ENCODE assay signal across 8 mouse cellular contexts in genomic region chr7:3644672-3645487, GRCm38 (mm10). TPM values are rescaled to one million over a fixed set of nuclear protein-coding genes. Genes with fewer than 3 reads are reported as not detected.
DNase-seq lines count a peak whose midpoint lies in the region; ATAC-seq lines count a peak whose summit lies in the region.

TSS of gene Cnot3 (plus strand) at chr7:3645268.

- peak within 1 kb of the TSS; percentile 99 for H3K9ac ChIP-seq in hindbrain, embryonic 12.5 days

- peaks cover 35% of the 10 kb centered on the region for H3K4me1 ChIP-seq in hindbrain, embryonic 12.5 days

- peak within 1 kb of the TSS; percentile 99 for H3K4me3 ChIP-seq in hindbrain, embryonic 12.5 days

- no peaks in the 10 kb centered on the region for H3K27me3 ChIP-seq in hindbrain, embryonic 12.5 days

- no peaks in the 10 kb centered on the region for H3K9me3 ChIP-seq in hindbrain, embryonic 12.5 days (replicated peaks)

- WGBS in hindbrain, embryonic 12.5 days, result under 1% methylated on average over 58 of the region's 58 CpGs

- peak; percentile 99 for DNase-seq in NIH3T3 (ENCODE audit: low read depth)
- peak; percentile 97 to 98 for DNase-seq in cerebellum, postnatal 10 days
- DNase-seq in frontal cortex, postnatal 10 days (ENCODE audit: low spot score in 2 of 2), result peak; percentile 99 to 100
- DNase-seq in layer of hippocampus, postnatal 14 days (ENCODE audit: low spot score in 2 of 2), result peak; percentile 98 to 100
- DNase-seq in lung, postnatal 14 days, result peak; percentile 97
- DNase-seq in retina, adult 2 months (ENCODE audit: low read depth, low spot score), result peak; percentile 97
- DNase-seq in thymus, postnatal 36 days, result peak; percentile 95 to 99

- H3K4me2 ChIP-seq in hindbrain, embryonic 12.5 days (replicated peaks), result peak within 1 kb of the TSS; percentile 95

- ATAC-seq in hindbrain, embryonic 12.5 days (ENCODE audit: low FRiP score), result peak; percentile 99

- peaks cover 30% of the 10 kb centered on the region for H3K36me3 ChIP-seq in hindbrain, embryonic 12.5 days

- peak within 1 kb of the TSS; percentile 97 for H3K27ac ChIP-seq in hindbrain, embryonic 12.5 days

RNA-seq across cellular contexts. Expression of gene Cnot3, which starts in this region (rescaled TPM):
- 58.1 and 59.3 TPM in 2 replicates for polyA plus RNA-seq in hindbrain, embryonic 12.5 days (2016; fragmentation: Nextera tagmentation; extraction: Ambion mirVana)
- total RNA-seq in layer of hippocampus, postnatal 14 days (2021), result 10 to 100 TPM; 53.6 to 61.3 TPM

Comparison
In these comparisons a context has a peak if more than half of its experiments do, and no peak if none do; other contexts are left out.
1. Peak in every context shown above with its lines: DNase-seq, ATAC-seq, H3K4me3 ChIP-seq and H3K27ac ChIP-seq.